Mouse (Mus musculus): ENCODE results near the gene Paxx. TPM values are rescaled to one million over a fixed set of nuclear protein-coding genes. Genes with fewer than 3 reads are reported as not detected.

The Paxx gene
- 32.6 and 41.0 TPM in 2 replicates for total RNA-seq (2021)
- long read RNA-seq, transcript Paxx-201 (7 exons, 981 nt): minor isoform, 7 of 36 reads
- long read RNA-seq, transcript Paxx-204 (6 exons, 917 nt): major isoform, 8 of 36 reads
- long read RNA-seq, partial matches to known transcripts: 2 of 36 reads
- long read RNA-seq, other reads (novel, unspliced or antisense): 18 of 36 reads

DNA sequence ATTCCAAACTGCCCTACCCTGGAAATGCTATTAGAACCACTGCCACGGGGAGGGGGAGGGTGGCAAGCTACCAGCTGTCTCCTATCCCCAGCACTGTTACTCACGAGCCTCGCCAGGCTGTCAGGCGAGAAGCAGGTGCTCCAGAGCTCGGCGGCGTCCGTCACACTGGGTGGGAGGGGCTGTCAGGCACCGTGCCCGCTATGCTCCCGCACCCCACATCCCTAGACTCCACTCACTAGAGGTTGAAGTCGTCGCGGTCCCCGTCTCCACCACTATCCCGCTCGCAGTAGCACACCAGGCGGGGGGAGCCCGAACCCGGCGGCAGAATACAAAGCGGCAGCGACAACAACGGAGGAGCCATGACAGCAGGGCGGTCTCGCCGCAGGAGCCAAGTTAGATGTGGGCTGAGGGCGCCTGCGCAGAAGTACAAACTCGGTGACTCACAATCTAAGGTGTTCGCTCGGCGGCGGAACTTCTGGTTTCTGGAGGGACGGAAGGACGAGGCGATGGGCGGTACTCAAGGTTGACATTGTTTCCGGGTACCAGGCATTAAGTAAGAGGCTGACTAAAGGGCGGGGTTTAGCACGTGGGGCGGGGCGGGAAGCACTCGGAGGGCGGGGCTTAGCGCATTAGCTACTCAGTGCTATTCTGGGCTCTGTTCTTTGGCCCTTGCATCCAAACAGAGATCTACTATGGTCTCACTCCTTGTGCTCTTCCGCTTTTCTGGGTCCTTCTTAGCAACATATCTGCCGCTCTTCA, at the start of gene Paxx:
Gene Paxx (minus strand): TSS at position 544 of the 759 bp plus-strand sequence.
- DNase-seq: peak; percentile 91

DNA sequence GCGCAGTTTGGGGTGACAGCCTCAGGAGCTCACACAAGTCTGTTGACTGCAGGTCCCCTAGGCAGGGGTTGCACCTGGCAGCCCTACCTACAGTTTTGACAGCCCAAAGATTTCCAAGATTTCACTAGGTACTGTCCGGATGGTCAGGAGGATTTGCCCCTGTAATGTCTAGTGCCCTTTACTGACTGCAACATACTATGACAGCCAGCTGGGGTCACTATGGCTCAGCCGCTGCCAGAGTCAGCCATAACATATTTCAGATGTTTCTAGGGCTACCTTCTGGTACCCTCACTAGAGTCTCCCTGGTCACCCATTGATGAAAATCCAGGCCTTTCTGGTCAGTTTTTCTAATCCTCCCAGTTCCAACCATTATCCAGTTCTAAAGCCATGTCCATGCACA, 49.0 kb upstream of the Paxx start:
- DNase-seq: no peak

DNA sequence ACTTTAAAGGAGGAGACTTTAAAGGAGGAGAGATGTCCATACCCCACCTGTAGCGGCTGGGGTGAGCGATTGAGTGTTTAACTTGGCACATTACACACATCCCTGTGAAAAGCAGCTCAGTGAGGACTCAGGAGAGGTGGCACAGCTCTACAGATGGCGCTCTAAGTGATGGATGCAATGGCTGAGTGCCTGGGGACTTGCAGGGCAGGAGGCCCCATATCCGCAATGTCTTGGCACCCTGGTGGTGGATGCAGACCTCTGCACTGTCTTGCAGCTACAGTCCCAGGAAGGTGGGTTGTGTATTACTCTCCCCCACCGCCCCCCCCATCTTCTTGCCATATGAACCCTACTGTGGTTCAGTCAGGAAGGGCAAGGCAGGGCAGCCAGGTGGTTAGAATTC, 46.1 kb upstream of the Paxx start:
- DNase-seq: no peak

DNA sequence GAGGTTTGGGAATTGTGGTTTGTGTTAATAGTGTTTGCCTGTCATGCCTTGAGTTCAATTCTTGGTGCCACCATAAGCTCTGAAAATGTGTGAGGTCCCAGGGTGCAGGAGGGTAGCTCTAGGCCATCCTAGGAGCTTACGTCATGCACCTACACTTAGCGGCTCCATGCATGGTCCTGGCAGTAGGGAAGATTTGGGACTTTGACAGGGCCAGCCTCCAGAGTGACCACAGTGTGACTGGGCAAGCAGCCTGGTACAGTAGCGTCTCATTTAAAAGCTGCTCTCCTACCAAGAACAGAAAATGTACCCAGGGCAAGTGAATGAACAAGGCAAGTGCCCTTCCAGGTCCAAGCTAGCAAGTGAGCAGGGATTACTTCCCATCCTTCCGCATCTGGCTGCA, 45.0 kb upstream of the Paxx start:
- DNase-seq: no peak

DNA sequence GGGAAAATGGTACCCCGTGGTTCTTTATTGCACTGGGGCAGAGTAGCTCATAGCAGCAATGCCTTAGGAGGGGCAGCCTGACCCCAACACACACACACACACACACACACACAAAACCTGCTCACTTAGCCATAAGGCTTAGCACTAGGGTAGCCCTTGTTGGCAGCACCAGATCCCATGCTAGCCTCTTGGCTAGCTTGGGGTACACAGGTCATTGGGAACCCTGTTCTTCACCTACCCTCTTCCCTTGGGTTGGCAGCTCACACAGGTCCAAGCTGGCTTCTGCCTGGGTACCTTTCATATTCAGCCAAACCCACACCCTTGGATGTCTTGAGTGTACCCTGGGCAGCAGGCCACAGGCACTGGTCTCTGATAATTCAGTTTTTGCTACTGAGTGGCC, 44.1 kb upstream of the Paxx start:
- DNase-seq: no peak

DNA sequence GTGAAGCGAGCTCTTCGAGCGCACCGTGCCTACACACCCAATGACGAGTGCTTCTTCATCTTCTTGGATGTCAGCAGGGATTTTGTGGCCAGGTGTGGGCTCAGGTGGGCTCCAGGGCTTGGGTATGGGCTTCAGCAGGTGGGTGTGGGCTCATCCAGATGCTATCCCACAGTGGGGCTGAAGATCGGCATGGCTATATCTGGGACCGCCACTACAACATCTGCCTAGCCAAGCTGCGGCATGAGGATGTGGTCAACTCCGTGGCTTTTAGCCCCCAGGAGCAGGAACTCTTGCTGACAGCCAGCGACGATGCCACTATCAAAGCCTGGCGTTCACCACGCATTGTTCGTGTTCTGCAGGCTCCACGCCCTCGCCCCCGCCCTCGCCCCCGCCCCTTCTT, 43.6 kb upstream of the Paxx start:
- DNase-seq: no peak

DNA sequence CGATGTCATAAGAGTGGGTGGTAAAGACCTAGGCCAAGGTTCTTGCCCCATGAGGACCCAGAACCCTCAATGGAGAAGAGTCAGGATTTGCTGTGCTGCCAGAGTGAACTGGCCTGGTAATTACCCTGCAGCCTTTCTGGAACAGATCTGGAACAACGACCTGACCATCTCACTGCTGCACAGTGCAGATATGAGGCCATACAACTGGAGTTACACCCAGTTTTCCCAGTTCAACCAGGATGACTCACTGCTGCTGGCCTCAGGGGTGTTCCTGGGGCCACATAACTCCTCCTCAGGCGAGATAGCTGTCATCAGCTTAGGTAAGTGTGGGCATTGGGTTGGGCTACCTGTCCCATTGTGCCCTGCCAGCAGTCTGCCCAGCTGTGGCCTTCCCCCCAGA, 41.8 kb upstream of the Paxx start:
- DNase-seq: no peak

DNA sequence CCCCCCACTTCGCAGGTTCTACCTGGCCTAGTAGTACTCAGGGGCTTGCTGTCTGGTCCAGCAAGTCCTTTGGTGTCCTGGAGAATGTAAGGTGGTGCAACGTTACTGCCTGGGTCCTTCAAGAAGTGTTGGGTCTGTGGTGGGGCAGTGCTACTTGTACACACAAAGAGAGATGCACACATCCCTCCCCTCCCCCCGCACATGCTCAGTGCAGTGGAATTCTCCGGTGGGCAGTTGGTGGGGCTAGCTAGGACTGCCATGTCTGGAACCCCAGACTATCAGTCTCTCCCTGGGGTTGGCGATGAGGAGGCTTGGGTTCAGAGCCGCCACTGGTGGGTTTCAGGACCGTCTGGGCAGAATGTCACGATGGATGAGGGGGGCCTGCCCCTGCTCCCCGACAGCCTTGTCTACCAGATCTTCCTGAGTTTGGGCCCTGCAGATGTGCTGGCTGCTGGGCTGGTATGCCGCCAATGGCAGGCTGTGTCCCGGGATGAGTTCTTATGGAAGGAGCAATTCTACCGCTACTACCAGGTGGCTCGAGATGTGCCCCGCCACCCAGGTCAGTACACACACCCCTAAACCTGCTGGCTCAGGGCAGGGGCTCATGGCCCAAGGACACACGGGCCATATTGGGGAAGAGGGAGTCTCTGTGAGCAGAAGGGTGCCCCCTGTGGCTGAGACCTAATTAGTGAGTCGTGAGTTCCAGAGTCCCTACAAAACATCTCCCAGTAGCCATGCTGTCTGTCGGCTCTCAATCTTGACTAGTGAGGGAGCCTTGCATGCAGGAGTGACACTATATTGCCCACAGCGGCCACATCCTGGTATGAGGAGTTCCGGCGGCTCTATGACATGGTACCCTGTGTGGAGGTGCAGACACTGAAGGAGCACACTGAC, 40.9 kb upstream of the Paxx start, which contains the start of gene C8g:
Gene C8g (minus strand): TSS at position 127 of the 894 bp plus-strand sequence.
- DNase-seq: no peak

DNA sequence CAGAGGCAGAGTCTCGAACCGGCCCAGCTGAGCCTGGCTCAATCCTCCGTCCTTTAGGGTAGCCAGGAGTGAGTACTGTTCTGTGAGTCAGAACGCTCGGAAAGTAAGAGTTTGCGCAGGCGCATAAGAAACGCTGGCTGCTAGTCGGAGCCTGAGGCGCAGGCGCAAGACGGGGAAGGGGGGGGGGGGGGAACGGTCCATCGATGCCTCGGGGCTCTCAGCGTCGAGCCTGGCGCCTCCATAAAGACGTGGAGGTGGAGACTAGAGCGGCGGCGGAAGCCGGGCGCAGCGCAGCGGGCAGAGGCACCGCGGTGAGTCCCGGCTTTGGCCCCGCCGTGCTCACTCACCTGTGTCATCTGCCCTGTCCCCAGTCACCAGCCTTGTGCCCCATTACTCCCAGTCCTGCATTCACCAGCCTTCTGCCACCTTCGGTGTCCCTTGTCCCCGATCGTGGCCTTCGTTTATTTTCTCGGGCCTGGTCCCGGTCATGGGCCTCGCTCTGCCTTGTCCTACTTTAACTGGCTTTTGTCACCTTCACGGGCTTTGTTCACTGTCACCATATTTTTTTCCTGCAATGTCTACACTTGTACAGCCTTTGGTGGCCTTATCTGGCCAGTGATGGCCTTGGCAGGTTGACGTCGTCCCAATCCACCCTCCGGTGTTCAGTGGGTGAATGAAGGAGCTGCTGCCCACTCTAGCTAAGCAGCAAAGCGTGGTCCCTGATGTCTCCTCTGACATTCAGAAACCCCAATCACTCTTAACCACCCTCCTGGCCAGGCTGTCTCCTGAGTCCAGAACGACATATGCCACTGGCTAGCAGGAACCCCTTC, 39.9 kb upstream of the Paxx start, which contains the start of gene Fbxw5:
Gene Fbxw5 (plus strand): TSS at position 175 of the 830 bp plus-strand sequence.
- DNase-seq: peak; percentile 85

DNA sequence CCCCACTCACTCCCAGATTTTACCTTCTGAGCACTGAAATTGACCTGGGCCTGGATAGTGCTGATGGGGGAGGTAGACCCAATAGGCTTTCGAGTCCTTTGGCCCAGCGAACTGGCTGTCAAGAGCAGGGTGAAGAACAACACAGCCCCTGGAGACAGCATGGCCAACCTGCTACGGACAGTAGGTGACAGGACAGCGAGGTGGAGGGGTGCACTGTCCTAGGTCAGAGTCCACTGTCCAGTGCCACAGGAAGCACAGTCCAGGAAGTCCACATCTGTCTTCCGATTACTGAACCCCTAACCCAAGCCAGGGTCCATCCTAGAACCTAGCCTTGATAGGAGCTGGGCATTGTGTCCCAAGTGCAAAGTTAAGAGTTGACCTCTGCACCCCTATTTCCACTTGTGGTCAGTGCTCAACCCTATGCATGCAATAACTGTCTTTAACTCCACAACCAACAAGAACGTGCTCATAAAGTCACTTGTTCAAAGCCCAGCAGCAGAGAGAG, 39.2 kb upstream of the Paxx start:
- no peak for DNase-seq

DNA sequence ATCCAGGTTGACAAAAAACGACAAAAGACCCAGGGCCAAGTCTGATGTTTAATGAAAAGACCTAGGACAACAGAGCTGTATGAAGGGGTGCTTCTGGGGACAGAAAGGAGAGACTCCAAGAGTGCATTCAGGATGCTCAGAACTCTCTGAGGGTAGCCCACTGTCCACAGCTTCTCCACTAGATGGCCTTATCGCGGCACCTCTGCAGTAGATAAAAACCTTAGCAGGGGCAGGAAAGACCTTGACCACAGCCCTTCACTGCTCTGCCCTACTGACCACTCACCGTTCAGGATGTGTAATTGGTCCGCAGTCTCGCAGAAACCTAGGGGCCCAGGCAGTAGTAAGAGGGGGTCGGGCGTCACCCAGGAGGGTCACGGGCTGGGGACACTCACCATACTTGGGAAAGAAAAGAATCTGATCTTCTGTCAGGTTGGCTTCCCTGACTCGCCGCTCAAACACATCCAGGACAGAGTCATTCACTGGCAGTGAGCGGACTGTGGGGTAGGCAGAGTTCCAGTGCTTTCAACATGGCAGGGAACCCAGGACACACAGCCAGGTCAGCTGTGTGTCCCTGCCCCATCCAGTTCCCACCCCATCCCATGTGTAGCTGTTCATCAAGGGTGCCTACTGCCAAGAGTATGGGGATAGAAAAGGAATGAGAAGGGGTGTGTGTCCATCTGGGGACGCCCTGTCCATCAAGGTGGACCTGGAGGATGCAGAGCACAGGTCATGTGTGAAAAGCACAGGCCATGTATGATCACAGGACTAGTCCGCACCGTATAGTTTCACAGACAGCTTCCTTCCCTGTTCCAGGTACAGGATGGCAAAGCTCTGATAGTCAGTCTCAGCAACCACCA, 38.0 kb upstream of the Paxx start:
- DNase-seq: no peak

DNA sequence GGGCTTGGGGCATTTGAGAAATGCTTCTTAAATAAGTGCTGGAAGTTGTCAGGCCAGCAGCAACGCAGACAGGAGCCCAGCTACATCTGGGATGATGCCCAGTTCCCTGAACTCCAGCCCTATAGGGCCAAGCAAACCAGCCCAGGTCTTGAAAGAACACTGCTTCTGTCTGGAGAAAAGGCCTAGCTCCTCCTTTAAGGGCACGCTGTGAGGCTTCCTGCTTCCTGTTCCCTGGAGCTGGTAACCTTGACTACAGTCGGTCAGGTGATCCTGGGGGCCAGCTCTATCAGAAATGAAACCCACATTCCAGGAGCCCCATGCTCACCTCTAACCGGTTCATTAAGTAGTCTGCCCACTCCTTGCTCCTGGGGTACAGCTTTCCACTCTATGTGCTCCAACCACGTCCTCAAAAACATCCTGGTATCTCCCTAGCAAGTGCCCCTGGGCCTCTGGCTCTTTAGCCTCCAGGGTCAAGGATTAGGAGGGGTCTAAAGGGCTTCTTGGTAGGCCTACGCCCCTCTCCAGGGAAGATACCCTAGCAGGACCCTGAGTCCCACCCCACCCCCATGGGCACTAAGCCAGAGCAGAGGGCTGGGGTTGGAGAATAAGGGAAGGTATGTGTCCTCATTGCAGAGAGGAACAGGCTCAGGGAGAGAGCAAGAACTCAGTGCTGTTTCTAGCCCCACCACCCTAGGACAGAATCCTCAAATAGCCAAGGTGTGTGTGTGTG, 37.1 kb upstream of the Paxx start:
- no peak for DNase-seq

DNA sequence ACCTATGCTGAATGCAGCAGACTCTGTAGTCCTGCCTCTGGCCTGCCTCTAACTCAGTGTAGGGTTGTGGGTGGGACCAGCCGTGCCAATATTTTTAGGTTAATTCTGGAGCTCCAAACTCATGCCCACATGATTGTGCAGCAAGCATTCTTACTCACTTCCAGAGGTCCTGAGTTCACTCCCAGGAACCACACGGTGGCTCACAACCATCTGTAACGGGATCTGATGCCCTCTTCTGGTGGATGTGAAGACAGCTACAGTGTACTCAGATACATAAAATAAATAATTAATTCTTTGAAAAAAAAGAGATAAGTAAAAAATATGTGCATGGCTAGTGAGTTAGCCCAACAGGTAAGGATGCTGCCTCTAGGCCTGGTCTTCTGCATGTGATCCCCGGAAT, 35.6 kb upstream of the Paxx start:
- no peak for DNase-seq

DNA sequence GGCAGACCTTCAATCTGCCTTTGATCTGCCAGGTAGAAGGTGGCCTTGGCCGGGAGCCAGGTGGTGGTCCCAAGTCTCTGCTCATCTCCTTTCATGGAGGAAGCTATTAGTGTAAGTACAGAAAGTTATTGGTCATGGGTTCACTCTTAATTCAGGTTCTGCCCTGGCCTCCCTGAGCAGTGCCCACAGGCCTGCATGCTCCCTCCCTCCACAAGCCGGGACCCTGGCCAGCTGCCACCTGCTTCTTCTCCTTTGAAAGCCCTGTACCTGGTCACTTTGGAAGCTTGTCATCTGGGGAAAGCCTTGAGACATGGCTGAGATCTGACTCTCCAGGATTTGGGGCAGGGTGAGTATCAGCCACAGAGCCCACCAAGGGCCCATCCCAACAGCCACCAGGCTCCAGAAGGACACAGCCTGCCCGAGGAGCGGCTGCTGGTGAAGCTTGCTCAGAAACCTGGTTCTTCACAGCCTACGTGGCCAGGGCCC, 32.6 kb upstream of the Paxx start, which contains the start of gene Lcn12:
Gene Lcn12 (minus strand): TSS at position 436 of the 486 bp plus-strand sequence.
- no peak for DNase-seq

DNA sequence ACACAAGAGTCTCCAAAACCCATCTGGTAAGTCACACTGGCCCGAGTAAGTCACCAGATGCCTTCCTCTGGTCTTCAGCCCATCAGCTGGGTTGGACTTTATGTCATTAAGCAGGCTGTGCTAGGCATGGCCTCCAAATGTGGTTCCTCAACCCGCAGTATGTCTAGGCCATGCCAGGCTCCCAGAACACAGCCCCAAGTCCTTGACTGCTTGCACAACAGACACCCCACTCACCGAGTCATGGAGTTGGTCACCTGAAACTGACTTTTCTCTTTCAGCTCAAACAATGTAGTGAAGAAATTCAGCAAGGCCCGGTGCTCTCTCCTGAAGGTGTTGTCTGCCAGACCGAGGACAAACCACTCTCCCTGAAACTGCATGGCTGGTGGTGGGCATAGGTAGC, 32.1 kb upstream of the Paxx start:
- no peak for DNase-seq

DNA sequence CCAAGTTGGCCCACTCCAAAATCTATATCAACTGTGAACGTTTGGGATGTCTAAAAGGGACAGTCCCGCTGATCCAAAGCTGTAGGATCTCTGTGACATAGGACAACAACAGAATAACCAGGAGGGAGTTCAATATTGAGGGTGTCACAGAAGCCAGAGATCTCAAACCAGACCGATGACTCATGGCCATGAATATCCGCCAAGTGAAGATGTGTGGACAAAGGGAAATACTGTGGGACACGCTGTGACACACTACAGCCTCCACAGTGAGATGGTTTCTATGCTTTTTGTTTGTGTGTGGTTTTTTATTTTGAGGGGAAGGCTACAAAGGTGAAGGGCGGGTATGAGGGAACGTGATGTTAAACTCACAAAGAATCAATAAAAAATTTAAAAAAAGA, 27.8 kb upstream of the Paxx start:
- DNase-seq: no peak

DNA sequence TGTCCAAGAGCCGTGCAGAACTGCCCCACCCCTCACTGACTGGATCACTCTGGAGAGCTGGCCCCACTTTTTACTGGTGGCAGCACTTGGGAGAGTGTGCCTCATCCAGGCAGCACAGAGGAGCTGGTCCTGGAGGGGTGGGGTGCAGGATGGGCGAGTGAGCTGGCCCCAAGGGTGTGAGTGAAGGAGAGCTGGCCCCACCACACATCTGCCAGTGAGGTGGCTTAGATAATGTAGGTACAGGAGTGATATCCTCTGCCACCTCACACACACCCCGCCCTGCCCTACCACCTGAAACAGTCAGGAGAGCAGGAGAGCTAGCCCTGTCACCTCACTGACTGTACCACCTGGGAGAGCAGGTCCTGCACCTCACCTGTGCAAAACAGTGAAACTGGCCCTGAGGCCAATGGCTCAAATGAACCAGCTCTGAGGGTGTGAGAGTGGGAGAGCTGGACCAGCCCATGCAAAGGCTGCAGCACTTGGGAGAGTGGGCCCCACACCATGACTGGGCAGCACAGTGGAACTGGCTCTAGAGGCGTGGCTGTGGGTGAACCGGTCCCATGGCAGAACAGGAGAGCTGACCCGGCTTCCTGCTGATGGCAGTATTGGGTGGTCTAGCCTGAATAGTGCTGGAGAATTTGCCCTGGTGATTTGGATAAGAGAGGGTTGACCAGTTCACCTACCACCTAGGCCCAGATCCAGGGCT, 27.2 kb upstream of the Paxx start:
- DNase-seq: no peak

DNA sequence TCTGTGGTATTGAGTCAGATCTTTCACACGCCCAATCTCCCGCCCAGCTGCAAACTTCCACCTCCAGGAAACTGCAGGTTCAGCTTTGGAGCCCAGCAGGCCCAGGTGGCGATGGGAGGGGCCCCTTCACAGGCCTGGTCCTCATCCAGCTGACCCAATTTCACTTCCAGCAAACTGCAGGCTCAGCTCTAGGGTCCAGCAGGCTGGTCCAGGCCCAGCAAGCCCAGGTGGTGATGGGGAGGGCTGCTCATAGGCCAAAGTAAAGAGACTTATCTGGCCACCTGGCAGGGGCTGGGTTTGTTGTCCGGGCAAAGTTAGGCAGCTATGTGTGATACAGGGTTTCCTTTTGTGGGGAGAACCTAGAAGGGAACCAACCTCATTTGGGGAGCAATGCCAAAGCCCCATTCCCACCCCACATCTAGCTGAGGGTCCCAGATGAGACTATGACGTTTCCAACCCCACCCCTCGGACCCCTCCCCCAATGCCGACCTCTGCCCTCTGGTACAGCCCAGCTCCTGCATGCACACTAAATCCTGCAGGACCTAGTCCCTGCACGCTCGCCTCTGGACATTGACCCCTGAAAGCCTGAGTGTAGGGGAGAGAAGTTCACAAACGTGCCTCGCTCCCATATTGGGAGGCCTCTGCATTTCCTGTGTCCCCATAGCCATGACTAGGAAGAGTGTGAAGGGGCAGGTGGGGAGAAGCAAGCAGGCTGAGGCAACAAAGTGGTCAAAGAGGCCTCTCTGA, 24.2 kb upstream of the Paxx start:
- DNase-seq: no peak

Measured in adrenal gland, postnatal 25 days (tissue).